Mouse (Mus musculus): Measurements from ENCODE around the gene Rasa3. TPM values are rescaled to one million over a fixed set of nuclear protein-coding genes. Genes with fewer than 3 reads are reported as not detected.
A peak's percentile ranks its signal among the peaks of the same experiment; 100 is the strongest.

Gene Rasa3
- total RNA-seq, 2 experiments from 2014 or later = 32.5 to 39.5 TPM

DNA sequence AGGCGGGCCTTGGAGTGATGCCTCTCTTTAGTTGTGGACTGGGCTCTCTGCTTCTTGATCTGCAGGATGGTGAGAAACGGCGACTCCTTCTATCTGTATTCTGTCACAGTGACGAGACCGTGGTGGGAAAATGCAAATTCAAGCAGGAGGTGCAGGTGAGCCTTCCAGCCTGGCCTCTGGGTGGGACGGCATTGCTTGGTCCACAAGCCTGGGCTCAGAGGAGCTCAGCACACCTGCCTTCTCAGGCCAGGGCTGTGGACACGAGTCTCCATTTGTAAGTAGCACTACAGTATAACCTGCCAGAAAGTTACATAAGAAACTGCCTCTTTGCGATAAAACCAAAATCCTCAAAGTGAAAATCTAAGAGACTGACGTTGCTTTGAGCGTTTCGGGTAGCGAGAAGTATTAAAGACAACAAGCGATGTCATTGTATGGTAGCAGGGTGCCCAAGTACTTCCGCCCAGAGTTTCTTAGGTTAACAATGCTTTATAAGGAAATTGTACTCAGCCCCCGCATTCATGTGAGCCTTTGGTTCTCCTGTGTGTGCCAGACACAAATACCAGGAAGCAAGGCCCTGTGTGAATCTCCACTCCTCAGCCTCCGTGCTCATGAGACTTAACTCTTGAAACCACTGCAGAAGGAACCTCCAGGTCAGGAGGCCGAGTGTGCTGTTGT is 60.4 kb downstream of the Rasa3 start:
- DNase-seq = no peak

DNA sequence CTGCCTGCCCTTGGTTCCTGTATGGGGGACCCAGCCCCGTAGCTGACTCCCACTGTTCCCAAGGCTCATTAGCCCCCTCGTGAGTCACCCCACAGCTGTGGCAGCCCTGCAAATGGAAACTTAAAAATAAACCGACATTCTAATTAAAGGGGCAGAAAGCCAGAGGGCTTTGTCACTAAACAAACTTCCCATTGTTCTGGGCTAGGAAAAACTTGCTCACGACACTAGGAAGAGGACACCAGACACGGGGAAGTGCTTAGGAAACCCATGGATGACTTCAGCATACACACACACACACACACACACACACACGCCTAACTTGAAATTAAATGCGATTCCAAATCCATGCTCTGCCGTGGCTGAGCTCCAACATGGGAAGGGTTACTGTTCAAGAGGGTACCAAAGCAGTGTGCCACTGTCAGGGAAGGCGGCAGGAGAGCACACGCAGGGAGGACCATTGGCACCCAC is 62.4 kb downstream of the Rasa3 start:
- no peak for DNase-seq

DNA sequence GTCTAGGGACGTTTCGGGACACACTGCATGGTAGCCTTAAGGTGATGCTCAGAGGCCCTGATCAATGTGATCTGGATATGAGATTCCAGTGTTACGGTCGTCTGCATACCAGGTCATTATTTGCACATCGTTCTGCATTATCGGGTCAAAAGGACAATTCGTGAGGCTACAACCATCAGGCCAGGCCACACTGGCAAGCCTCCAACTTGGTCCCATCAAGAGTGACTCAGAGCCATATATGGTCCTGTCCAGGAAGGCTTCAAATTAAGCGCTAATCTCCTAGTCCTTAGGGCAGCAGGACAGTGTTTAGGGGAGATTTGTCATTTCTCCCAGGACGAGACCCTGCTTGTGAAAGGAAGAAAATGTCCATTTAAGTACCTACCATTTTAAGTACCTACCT is 63.3 kb downstream of the Rasa3 start:
- DNase-seq = no peak

DNA sequence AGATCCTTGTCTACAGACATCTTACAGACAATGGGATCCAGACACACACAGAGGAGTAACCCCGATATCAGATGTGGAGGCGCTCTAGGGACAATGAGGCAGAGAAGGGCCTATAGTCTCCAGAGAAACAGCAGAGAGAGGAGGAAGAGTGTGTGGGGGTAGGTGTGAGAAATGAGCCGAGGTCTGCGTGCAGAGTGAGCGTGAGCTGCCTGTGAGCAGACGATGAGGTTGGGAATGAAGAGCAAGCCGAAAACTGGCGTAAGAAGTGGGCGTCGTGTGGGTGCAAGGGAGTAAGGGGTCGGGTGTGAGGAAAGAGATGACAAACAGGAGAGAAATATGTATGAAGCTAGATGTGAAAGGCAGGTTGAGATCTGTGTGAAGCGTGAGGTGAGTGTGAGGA is 65.7 kb downstream of the Rasa3 start:
- DNase-seq = no peak

DNA sequence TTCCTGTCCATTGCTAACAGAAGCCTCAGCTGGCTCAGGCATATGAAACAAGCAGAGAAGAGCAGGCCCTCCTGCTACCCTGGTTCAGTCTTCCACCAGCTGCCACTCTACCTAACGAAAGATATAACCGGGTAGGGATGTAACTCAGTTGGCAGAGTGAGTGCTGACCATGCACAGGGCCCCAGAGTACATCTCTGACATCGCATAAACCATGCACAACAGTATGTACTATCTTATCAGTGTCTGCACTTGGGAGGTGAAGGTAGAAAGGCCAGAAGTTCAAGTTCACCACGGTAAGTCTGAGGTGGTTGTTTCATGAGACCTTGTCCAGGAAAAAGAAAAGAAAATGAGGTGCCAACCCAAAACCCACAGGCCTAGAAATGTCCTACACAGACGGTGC is 67.4 kb downstream of the Rasa3 start:
- DNase-seq = no peak

DNA sequence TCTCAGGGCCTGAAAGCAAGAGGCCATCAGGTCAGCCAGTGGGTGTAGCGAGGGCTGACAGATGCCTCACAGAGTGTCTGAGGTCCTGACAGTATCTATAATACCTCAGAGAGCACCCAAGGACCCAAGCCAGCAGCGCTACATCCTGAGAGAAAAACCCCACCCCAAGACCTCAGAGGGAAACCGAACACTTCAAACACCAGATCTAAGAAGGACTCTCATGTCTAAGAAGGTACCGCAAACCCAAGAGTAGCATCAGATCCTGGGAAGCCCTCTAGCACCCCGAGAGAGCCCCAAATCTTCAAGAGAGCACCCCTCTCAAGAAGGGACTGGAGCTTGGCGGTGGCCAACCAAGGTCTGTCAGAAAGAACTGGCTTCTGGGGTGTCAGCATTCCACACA is 68.5 kb downstream of the Rasa3 start:
- no peak for DNase-seq

DNA sequence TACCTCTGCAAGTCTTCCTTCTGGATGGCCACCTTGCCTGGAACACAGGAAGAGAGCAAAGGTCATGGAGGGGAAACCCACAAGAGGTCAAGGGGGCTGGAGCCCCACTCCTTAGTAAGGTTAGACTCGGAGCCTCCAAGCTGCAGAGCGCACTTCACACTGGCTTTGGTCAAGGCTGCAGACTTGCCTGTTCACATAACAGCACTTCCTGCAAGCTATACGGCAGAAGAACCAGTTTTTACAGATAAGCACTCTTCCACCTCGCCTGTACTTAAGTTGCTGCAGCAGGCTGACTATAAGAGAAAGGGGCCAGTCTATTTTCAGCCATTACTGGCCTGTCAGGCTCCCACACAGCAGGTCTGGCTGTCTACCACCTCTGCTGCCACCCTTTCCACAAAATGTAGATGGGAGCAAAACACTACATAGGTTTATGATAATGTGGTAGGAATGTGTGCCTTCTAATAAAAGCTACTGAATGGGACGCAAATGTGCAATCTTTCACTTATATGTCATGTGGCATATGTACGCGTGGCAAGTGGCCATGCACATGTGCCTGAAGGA is 71.4 kb downstream of the Rasa3 start:
- DNase-seq = no peak

DNA sequence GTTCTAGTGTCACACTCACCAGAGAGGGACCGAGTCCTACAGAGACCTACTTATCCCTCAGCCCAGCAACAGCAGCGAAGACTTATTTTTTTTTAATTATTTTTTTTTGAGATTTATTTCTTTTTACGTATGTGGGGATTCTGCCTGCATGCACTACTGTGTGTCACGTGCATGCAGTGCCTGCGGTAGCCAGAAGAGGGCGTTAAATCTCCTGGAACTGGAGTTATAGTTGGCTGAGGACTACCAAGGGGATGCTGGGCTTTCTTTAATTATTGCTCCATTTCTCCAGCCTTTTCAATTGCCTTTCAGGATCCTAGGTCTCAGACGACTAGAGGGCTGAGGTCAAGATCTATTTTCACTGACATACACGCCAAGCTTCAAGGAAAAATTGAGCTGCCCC is 74.8 kb downstream of the Rasa3 start:
- peak; percentile 65 for DNase-seq

DNA sequence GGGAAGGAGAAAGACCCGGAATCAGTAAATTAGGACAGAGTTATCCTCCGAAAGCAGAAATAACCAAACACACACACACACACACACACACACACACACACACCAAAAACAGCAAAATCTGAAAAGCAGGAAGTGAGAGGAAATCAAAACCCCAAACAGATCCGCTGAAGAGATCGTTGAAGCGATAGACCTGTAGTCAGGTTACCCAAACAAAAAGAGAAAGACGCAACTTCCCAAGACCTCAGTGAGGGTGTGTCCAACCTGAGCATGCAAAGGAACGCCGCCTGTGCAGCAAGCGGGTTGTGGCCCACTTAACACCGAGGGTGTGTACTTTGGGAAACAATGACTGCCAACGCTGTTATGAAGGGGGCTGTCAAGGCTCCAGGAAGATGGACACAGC is 76.2 kb downstream of the Rasa3 start:
- no peak for DNase-seq

DNA sequence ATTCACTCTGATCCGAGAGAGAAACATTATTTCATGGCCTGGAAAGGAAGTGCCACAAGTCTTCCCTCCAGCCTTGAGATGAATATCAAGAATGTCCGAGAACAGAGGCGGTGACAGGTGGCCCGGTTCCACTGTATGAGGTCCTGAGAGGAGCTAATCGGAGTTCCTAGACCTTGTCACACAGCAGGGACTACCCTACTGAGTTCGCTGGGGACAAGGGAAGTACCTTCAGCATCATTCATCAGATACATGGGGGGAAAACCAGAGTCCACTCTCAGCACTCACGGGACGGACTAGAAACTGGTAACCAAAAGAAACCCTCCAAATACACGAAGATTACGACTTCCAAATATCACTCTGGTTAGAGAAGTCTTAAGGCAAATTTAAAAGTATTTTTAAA is 76.7 kb downstream of the Rasa3 start:
- DNase-seq = no peak

DNA sequence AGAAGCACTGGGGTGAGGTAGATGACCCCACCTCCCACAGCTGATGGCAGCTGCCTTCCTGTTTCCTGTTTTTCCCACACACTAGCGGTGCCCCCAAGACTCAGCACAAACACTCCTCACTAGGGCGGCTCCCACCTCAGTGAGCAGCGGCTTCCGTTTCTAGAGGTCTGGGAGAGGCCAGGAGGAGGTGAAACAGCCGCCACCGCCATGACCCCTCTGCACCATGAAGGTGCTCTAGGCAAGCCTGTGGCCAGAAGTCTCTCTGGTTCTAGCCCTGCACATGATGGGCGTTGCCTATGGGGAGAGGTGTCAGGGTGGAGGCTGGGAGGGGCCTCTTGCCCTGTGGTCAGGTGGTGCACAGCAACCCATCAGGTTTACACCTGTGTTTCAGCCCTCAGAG is 77.2 kb downstream of the Rasa3 start:
- no peak for DNase-seq

DNA sequence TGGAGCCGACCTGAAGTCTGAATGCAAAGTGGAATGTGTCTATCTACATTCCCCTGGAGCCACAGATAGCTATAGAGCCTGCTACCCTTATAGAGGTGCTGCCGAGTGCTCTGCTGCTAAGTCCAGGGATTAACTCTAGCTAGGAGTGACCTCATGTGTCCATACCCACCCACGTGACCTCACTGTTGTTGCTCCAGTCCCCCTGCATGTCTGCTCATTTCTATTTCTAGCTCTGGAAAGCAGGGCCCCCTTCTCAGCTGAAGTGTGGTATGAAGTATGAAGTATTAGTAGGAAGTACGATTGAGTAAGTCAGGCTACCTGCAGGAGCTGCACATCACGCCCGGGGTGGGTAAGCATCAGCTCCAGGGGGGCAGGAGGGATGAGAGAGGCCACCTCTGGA is 79.6 kb downstream of the Rasa3 start:
- DNase-seq = no peak

DNA sequence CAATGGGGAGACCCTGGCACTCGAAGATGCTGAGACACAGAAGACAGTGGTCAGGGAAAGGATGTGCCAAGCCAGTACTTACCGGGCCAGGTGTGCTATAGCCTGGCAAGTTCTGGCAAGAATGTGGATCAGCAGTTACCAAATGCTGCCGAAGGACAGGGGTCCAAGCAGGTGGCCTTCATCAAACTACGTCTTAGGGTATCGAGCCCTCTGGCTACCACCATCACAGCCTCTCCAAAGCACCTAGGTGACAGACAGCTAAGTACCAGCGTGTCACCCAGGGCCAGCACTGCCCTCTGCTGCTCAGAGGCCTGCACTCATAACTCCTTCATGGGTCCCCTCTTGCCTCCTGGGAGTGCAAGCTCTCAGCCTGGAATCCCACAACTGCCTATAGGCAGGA is 81.5 kb downstream of the Rasa3 start:
- no peak for DNase-seq

DNA sequence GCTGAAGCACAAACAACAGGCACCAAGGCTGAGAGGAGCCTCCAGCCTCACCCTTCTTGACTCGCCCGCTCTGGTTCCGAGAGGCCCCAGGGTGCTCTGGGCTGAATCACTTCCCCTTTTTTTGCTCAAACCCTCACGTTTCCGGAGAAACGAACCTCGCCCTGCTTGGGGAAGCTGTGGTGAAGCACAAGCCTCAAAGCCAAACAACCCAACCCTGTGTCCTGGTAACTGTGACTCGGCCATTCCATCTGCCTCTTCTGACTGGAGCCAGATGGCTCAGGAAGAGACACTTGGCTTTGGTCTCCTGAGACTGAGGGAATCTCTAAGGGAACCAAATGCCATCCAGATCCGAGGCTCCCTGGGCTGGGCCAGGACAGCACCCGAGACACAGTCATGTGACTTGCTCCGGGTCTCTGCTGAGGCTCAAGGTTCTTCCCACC is 82.5 kb downstream of the Rasa3 start:
- DNase-seq = peak; percentile 15

DNA sequence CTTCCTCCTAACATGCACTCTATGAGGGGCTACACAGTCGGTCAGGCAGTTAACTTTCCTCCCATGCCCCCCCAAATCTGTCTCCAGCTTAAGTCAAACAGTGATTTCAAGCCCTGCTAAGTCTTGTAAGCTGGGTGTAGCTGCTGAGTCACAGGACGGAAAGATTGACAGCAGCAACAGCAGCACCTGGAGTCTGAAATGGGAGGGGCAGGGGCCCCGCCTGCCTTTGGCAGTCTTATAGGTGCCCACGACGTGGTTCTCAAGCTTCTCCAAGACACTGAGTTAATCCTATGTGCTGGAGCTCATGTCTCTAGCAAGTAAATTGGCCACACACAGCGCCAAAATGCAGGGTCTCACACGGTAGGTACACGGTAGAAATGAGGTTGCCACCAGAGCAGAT is 84.1 kb downstream of the Rasa3 start:
- DNase-seq = no peak

DNA sequence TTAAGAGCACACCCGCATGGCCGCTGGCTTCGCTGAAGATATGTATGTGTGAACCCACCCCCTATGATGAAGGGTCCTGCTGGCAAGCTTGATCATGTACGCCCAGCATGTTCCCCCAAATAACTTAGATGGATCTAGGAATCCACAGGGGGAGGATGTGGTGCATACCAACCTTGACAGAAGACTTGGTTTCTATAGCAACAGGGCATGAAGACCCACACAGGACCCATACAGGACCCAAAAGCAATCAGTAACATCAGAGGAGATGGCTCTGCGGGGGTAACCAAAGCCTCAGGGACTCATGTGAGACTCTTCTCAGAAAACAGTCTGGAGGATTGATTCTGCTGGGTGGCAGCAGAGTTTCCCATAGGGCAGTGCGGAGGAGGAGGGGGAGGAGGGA is 86.2 kb downstream of the Rasa3 start:
- no peak for DNase-seq

DNA sequence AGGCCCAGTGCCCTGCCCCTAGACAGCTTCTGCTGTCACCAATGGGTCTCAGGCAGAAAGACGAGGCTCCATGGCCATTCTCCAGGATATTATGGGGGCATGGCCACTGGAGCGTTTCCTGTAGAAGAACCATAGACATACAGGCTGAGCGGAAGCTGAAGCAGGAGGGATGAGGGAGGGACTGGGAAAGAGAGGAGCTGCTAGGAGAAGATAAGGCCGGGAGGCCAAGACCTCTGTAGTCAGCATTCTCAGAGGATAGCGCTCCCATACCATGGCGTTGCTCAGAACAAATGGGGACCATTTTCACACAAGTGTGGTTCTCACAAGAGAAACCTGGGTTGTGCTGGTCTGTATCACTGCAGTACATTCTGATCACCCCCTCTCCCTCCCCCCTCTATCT is 88.3 kb downstream of the Rasa3 start:
- no peak for DNase-seq

DNA sequence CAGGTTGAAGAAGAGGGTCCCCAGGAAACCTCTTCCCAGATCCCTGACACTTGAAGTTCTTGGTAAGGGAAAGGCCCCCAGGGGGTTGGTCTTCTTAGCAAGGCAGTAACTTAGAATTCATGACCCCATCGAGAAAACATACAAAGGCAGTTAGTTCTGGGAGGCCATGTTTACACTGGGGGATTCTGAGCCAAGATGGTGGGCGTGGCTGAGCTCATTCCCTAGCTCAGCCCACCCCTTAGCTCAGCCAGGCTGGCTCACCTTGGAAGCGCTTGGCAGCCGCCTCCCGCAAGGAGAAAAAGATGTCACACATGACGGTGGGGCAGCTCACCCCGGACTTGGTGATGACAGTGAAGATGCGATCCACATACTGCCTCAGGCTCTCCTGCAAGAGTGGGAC is 92.8 kb downstream of the Rasa3 start:
- DNase-seq = no peak

DNA sequence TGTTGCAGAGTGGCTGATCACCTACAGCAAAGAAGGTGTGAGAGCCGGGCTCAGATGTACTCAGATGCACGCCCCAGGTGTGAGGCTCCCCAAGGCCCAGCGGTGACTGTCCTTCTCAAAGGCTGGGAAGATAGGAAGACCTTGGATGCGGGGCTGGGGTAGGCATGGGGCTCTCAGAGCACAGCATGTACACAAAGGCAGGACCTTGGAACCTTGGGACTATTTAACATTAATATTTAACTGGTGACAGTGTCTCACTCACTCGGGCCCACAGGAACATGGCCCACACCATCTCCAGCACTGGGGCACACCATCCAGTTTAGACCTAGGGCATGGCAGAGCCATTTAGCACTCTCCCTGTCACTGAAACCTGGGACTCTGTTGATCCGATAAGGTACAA is 99.5 kb downstream of the Rasa3 start:
- DNase-seq = no peak

DNA sequence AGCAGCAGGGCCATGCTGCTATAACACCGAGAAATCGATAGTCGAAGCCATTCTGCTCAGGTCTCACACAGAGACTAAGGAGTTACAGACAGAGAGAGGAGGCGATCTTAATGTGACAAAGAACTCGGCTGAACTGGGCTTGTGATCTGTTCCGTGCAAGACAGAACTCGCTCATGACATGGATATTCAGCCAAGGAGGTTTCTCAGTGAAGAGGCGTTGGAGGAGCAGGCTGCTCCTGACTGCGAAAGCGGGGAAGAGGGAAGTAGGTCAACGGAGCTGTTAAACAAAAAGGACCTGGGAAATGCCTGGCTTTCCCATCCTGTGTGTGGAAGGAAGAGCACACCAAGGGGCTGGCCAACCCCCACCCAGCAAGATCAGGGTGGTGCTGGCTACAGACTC is 105.4 kb downstream of the Rasa3 start:
- no peak for DNase-seq

DNA sequence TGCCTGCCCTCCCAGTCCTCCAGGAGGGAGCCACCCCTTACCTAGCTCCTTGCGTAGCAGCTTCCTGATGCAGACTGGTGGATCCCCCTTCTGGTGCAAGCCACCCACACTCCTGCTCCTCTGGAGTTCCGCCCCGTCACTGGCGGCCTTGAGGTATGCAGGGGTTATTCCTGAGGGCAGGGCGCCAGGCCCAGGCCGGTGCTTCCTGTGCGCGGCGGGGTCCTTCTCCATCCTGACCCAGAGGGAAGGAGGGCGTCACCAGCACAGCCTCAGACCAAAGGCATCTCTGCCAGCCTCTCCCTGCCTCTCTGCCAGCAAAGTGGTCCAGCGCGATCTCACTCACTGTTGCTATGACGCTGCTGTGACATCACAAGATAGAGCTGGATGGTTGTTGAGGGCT is 115.3 kb downstream of the Rasa3 start, which contains the start of gene 1700029H14Rik:
1700029H14Rik (minus strand) TSS at position 344 of the 400 bp plus-strand sequence.
- peak; percentile 37 for DNase-seq

DNA sequence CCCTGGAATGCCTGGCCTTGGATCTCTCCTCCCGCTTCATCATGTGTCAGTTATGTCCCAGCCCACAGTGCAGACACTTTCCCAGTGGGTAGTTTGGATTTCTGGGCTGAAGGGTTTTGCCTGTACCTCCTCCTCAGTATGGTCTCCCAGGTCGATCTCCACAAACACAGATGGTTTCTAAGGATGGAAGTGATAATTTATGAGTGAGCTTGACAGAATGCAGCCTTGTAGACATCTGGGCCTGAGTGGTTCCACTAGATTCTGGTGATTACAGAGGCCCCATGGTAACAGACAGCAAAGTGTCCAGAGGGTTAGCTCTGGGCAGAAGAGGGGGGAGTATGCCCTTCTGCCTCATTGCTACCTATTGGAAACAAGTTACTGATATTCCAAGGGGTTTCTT is 119.9 kb downstream of the Rasa3 start:
- DNase-seq = no peak

DNA sequence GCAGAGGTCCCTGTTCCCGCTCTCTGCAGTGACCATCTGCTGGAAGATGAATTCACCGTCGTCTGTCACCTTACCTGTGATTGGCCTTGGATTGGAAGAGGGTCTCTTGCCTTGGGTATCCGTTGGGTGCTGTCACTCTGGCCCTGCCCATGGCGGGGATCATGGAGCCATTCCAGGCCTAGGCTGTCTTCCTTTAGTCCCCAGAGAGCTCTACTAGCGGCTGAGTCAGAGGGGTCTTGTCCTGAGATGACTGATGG is 125.9 kb downstream of the Rasa3 start:
- no peak for DNase-seq

DNA sequence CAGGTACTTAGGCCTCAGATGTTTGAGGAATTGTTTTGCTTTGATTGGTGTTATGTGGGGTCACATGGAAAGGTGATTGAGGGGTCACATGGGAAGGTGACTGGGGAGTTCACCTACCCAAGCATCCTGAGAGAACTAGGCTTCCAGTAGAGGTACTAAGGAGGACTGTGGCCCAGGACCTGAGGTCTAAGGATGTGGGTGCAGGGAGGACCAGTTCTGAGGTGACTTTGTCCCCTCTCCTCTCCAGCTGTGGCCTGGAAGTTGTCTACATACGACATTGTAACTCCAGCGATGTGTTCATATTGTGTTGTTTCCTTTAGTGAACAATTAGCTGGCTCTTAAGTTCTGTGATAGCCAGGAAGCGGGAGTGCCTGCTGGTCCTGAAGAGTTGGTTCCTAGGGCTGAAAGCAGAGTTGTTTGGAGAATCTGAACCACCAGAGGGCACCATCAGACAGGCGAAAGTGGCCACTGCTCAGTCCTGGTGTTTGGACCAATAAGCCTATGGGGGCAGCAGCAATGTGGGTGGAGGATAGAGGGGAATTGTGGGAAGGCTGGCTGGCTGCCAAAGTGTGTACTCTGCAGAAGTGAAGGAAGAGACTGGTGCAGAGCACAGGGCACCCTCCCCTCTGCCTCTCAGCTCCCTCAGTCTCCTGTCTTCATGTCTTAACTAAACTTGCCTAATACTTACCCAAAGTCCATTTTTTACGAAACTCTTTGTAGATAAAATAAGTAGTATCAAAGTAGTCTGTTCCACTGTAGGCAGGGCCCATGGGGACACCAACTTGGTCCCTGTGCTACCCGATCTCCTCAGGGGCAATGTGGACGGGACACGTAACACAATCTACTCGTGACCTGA is 126.5 kb downstream of the Rasa3 start:
- DNase-seq = peak; percentile 93
